Mouse (Mus musculus): ENCODE results near the gene Unc79.

DNA sequence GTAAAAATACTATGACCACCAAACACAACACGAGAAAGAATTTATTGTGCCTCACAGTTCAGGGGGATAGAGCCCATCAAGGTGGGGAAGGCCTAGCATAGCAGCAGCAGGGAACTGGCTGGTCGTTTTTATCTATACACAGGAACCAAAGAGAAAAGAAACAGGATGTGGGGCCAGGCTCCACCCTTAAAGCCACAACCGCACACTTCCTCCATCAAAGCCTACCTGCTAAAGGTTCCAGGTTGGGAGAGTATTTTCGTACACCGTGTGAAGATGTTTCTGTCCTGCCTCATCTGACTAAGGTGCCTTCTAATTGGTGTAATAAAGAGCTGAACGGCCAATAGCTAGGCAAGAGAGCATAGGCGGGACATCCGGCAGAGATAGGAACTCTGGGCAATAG lies 168.0 kb downstream of the Unc79 start:
- no peak for TF ChIP-seq CTCF (IDR thresholded peaks at IDR 0.05; ENCODE audit: control insufficient read depth, insufficient read depth, low read length)
- TF ChIP-seq POLR2A (IDR thresholded peaks at IDR 0.05; ENCODE audit: borderline replicate concordance, control insufficient read depth, low read depth, low read length): no peak

All from bone marrow, adult 2 months (tissue).